Mouse (Mus musculus): ENCODE data around the gene Nfib.

DNA sequence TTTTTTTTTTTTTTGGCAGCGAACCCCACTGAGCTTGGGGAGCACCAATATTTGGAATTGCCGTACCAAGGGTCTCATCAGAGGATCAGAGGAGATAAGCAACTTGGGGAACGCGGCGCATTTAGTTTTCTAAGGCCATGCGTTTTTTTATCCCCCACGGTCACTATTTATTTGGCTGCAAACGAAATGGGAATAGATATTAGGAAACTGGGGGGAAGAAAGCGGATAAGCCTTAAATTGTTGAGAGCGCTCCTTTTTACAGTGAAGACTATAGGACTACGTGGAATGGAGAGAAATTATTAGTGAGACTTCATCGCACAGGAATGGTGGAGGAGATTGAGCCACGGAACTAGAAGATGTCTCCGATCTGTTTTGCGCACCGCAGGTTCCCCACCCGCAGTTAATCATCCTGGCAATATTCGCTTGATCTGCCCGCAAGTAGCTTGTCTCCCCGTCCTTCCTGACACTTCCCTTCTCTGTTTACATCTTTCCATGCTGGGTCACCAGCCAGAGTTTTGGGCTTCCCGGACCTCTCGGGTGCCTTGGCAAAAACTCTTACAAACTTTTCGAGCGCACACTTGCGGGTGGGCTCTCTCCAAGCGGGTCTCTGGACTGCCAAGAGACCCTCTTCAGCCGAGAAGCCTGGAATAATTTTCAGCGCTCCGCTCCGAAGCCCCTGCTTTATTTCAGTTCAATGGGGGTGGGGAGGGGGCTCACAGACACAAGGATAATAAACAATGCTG lies 167.3 kb downstream of the Nfib start:
- no peak for TF ChIP-seq CTCF (IDR thresholded peaks at IDR 0.05; ENCODE audit: borderline replicate concordance, extremely low read depth, insufficient read depth, insufficient read length)
- no peak for TF ChIP-seq POLR2A (IDR thresholded peaks at IDR 0.05; ENCODE audit: borderline replicate concordance, extremely low read depth, insufficient read depth, insufficient read length, poor library complexity, severe bottlenecking)
